Mouse (Mus musculus): ENCODE measurements around the gene Cdh20.

- TF ChIP-seq CTCF (IDR thresholded peaks at IDR 0.05; ENCODE audit: low read depth, low read length) = no peak
- no peak for TF ChIP-seq POLR2A (IDR thresholded peaks at IDR 0.05; ENCODE audit: borderline replicate concordance, low read depth, low read length)
These were observed 109.1 kb downstream of the Cdh20 start for GRCm38 (mm10) chr1:104877384-104877783.
